Mouse (Mus musculus) kidney, postnatal 25 days (tissue): ENCODE measurements around the gene Gng5.
A peak's percentile ranks its signal among the peaks of the same experiment; 100 is the strongest.

Source experiments
- DNase-seq, 2 experiments: peaks; one replicate each; pipeline ENCODE4 v3.0.0; 2021; ENCODE audit warnings: mixed read lengths in 2 of 2

Gene Gng5

DNA sequence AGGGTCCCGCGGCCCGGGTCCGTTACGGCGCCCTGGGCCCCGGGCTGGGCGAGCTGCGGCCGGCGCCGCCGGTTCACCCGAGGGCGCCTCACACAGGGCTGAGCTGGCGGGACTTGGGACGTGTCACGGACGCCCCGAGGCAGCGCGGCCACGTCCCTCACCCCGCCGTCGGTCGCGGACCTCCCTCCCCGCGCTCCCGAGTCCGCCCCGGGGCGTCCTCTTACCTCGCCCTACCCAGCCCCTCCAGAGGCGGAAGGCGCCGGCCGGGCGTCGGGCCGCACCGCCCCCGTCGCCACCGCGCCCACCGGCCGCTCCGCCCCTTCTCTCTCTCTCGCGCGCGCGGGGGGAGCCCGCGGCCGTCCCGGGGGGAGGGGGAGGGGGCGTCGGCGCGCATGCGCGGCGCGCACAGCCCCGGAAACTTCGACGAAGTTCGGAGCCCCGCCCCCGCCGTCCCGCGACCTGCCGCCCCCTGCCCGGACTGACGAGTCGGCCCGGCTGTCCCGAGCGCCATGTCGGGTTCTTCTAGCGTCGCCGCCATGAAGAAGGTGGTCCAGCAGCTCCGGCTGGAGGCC is at the start of gene Gng5, which contains the start of gene Spata1:
Gene Gng5 (plus strand): TSS at position 377 of the 572 bp plus-strand sequence.
Gene Spata1 (minus strand): TSS at position 323 of the 572 bp plus-strand sequence.
- DNase-seq: peak; percentile 92 to 95

DNA sequence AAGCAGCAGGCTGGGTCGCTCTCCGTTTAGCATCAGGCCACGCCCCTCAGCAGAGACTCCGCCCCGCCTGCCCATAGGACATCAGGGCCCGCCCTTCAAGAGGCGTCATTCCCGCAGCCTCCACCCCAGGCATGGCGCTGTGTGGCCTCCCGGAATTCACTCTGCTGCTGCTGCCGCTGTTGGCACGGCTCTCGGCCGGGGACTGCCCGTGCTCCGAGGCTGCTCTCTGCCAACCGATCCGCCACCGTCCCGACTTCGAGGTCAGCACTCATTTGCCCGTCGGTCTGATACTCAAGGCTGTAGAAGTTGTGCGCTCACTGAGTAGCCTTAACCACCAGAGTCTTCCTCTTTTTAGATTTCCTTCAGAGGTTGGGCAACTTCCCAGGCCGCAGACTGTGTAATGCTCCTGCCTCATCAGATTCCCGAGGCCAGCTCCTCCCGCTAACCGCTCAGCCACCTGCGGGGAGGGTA is 49.2 kb upstream of the Gng5 start:
- peak; percentile 97 to 98 for DNase-seq

DNA sequence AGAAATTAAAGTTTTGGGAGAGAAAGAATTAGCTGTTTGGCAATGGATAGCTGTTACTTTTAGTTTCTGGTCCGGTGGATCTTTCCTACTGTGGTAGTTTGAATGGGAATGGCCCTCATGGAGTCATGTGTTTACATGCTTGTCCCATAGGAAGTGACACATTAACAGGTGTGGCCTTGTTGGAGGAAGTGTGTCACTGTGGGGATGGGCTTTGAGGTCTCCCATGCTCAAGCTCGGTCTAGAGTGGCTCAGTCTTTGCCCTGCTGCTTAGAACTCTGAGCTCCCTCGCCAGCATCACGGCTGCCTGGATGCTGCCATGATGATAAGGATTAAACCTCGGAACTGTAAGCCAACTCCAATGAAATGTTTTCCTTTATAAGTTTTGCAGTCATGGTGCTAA is 48.2 kb upstream of the Gng5 start:
- no peak for DNase-seq

DNA sequence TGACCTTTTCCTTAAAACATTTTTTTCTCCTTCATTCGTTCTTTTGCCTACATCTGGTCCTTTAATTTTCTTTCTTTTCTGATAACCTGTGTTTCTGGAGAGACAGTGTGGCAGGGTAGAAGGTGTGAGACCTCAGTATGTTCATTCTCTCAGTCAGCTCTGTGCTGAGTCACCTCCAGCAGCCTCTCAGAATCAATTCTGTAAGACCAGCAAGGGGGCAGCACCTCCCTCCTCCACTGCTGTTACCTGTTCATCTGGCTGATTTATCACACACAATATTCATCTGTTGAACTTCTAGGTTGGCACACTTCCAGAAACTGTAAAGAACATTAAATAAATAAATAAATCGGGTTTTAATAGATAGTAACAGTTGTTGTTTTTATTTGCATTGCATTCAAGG is 36.7 kb upstream of the Gng5 start:
- DNase-seq: no peak

DNA sequence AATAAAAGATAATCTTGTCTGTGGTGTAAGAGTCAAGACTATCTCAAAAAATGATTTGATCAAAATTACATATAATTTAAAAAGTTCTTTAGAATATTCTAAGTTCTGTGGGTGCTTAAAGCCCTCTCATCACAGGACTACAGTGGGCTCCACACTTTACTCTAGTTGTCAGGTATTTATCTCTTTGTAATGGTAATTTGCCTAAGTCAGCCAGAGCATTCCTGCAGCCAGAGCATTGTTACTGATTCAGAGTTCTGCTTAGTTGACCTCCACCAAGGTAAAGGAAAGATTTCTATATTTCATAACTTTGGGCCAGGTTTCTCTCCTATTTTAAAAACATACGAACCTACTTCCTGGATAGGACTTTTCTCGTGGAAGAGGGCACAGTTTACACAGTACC is 30.4 kb upstream of the Gng5 start:
- no peak for DNase-seq

DNA sequence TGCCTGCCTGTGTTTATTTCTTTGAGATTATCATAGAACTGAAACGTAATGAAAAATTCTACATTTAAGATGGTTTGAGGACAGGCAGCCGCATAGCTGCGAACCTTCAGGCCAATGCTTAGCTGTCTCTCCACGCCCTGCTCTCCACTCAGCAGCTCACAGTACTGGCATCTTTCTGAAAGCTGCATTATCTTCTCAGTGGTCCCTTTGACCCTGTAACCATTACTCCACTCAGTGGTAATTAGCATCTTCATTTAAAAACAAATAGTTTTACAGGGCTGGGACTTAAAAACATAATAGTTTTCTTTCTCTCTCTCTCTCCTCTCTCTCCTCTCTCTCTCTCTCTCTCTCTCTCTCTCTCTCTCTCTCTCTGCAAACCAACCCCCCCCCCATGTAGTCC is 26.9 kb upstream of the Gng5 start:
- DNase-seq: no peak

DNA sequence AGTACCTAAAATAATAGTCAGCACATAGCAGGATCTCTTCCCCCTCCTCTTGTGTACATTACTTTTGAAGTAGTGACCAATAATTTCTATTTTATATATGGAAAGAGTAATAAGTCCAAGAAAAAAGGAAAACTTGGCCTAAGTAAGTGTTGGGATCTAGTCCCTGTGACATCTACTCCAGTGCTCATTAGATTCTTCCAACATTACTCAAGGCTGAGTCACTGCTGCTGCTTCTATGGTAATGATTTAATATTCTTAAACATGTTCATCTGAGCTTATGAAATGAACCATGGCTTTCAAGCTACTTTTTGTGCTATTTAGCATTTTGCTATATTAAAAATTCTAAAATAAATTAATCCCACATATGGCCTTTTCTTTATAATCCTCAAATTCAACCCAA is 25.9 kb upstream of the Gng5 start:
- DNase-seq: no peak

DNA sequence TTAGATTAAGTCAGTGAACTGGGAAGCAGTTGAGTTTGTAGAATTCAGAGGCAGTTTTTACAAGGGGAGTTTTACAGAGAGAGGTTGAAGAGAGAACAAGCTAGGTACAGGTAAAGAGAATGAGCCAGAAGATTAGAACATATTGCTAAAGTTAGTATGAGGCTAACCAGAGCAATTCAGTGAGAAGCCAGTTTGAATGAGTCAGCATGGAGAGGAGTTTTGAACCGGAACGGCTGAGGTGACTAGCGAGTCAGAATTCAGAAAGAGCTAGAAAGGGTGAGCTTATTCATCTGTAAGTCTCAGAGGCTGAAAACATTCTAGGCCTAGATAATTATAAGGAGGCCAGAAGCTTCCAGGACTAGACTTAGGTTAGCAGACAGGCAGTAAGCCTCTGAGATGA is 25.2 kb upstream of the Gng5 start:
- DNase-seq: peak in 1 of 2 experiments; percentile 17

DNA sequence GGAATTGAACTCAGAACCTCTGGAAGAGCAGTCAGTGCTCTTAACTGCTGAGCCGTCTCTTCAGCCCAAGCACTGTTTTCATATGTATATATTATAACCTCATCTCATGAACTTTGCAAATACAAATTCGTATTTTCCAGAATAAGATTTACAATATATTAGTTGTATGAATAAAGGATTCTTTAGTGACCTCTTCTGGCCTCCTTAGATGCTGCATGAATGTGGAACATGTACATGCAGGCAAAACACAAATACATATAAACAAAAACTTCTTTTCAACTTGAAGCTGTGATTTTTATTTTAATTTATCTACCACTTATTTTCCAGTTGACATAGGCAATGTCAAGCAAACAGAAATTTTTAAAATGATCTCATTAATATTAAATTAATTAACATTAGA is 17.6 kb upstream of the Gng5 start:
- DNase-seq: no peak

DNA sequence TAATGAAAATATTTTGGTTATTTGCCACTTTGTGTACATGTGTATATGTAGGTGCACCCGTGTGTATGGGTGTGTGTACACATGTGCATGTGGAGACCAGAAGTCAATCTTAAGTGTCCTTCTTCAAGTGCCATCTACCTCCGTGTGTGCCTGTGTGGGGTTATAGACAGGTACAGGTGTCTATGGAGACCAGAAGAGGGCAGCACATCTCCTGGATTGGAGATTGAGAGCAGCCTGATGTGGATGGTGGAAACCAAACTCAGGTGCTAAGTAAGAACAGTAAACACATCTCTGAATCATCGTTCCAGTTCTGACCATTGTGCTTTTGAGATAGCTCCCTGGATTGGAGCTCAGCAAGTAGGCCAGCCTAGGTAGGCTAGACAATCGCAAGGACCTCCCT is 13.1 kb upstream of the Gng5 start:
- no peak for DNase-seq

DNA sequence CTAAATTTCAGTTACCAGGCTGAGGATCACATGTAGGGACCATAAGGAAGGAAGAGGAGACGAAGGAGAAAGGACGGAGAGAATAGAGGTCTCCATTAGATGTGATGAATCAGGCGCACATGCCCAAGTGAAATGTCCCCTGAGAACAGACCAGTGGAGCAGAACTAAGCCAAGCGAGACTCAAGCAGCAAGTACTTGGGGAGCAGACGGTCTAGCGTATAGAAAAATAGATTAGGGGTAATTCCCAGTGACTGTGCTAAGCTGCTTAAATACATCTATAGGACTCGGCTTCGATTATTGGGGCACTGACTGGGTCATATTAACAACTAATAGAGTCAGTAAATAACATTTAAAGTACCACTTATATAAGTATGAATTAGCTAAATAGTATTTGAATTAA is 4.7 kb upstream of the Gng5 start:
- DNase-seq: no peak

DNA sequence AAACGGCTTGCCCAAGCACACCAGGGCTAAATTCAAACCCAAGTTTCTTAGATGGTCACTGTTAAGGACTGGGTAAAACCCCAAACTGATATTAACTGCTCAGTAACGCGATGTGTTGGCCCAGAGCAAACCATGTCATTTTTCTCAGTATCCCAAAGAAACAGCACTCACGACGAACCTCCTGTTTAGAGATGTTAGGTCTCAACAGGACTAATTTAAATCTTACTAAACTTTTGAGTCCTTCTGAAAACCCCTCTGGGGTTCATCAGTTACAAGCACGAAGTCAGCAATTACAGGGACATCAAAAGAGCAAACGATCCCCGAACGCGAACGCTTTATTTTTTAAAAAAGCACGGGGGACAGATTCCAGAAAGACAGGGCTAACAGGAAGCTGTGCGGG is 618 bp upstream of the Gng5 start:
- DNase-seq: no peak

DNA sequence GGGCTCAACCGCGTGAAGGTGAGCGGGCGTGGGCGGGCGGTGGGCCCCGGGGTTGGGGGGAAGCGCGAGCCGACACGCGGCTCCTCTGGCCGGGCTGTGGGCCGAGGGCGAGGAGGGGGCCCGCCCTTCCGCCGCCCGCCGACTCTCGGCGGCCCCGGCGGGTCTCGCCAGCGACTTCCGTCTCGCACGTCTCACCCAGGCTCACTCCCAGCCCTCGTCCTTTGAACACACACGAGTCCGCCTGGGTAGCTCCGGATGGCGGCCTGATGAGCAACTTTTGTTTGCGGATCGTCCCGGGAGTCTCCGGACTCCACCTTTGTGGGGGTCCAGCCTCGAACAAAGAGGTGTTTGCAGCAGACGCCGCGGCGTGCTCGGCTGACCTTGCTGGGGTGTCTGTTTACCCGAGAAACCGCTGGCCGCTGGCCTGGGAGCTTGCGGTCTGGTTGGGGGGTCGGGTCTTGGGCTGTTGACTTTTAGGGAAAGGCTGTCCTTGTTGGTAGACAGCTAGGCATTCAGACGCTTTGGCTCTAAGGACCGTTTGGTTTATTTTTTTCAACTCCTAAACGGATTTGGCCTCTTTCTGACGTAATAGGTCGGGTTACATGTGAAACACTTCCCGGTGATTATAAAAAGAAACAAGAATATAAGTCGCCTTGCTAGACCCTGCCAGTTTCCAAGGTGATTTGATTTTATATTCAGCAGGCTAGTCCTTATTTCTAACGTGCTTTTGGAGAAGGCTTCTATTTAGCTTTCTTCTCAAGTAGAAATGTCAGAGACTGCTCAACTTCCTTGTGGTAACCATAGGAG is 599 bp downstream of the Gng5 start:
- peak; percentile 54 to 79 for DNase-seq

DNA sequence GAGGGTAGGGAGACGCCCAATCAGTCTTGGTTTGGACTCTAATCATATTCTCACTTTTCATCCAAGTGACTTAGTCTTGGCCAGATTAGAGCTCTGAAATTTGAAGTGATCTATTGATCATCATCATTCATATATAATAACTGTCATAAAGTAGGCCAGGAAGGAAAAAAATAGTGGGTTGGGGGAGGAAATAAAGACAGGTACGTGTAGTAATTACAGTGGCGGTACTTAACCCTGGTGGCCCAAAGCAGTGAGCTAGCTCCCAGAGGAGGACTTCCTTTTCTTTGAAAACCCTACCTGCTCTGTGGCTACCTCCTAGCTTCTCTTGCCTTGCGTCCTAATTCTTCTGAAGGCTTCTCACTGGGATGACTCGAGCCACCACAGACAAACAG is 1.2 kb downstream of the Gng5 start:
- DNase-seq: no peak

DNA sequence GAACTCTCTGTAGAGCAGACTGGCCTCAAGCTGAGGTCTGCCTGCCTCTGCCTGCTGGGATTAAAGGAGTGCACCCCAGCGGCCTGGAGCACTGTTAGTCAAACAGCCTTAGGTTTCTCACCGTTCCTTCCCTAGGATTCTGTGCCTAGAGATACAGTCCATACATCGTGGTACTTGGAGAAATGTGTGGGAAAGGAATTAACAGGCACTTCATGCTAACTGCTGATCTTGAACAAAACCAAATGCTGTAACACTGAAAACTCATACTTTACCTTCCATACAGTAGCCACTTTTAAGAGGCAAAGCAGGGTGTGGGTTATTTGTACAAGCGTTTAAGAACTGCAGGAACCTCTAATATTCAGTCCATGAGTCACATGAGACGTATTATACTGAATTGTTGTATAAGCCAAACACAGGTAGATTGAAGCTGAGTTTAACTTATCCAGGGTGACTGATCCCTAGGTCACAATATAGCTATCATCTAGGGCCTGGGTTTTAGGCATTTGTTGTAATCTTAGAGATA is 2.1 kb downstream of the Gng5 start:
- DNase-seq: no peak

DNA sequence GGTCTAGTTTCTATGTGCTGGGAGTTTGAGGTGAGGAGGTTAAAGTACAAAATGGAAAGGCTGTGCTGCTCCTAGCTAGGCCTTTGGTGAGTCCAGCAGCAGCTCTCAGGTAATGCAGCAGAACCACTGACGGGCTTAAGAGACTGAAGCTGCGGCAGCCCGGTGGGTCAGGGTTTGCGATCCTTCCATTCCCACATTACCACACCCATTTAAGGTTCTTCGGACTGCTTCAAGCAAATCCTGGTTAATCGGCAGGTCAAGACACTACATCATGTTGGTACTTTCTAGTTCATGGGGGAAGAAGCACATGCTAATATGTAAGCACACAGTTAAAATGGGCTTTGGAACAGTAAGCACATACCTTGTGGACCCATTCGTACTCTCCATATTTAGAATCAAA is 7.1 kb downstream of the Gng5 start:
- no peak for DNase-seq

DNA sequence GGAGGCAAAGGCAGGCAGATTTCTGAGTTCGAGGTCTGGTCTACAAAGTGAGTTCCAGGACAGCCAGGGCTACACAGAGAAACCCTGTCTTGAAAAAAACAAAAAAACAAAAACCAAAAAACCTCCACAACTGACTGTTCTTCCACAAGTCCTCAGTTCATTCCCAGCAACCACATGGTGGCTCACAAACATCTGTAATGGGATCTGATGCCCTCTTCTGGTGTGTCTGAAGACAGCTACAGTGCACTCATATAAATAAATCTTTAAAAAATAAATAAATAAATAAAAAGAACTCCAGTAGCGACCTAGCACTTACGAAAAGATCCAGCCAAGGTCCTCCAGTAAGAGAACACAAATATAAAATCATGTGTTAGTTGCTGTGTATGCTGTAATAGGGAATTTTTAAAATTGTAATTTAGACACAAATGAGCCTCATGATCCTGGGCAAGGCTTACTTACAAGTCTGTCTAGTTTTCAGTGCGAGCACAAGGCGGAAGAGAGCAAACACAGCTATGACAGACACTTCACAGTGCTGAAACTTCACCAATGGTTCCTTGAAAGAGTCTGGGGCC is 20.7 kb downstream of the Gng5 start:
- no peak for DNase-seq

DNA sequence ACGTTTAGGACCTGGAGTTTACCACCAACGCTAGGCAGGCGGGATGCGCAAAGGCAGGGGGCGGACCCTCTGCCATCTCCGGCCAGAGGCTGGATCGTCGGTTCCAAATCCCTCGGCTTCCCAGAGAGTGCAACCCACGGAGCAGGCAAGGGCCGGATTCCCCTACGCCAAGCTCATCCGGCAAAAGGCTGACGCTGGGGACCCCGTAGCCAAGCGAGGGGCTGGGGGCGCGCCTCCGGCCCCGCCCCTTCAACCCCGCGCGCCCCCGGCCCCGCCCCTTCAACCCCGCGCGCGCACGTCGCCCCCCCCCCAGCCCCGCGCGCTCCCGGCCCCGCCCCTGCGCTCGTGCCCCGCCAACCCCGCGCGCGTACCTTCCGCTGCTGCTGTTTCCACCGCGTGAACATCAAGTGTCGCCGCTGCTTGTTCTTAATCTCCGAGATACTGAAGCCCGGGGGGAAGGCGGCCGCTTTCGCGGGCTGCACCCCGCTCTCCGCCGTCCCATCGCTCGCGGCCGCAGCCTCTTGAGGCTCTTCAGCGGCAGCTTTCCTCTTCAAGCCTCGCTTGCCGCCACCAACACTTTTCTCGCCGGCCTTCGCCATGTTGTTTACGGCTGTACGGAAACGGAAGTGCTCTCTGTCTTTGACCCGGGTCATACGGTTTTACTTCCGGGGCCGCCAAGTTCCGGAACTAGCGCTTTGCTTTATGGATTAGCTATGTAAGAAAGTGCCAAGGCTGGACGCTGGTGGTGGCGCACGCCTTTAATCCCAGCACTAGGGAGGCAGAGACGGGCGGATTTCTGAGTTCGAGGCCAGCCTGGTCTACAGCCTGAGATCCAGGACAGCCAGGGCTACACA is 21.4 kb downstream of the Gng5 start, which contains the start of gene Rpf1:
Gene Rpf1 (minus strand): TSS at position 632 of the 854 bp plus-strand sequence.
- DNase-seq: peak; percentile 94 to 95

DNA sequence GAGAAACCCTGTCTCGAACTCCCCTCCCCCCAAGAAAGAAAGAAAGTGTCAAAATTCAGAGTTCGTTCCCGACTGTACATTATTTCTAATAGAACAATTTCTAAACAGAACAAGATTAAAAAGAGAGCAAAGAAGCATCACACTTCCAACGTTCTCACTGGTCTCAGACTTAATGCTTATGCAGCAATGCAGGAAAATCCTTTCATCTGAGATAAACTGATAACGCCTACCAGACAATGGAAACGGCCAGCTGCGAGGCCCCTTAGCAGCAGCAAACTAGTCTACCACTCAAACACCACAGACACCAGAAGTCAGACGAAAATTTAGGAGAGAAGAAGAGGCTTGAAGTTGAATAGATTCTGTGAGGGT is 22.0 kb downstream of the Gng5 start:
- DNase-seq: no peak

DNA sequence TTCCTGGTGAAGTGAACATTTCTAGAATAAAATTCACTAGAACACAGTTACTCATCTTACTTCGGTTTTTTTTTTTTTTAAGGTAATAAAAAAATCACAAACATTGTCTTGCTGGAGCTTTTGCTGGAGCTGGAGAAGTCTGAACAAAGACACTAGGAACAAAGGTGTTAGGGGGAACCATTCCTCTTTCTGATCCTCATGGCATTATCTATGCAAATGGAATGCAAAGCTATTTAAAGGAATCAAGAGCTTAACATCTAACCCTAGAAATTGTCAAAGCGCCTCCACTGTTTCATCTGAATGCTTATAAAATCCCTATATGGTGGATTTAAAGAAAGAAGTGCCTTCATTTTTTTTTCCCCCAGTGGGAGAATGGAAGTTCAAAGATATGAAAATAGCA is 28.7 kb downstream of the Gng5 start:
- DNase-seq: no peak

DNA sequence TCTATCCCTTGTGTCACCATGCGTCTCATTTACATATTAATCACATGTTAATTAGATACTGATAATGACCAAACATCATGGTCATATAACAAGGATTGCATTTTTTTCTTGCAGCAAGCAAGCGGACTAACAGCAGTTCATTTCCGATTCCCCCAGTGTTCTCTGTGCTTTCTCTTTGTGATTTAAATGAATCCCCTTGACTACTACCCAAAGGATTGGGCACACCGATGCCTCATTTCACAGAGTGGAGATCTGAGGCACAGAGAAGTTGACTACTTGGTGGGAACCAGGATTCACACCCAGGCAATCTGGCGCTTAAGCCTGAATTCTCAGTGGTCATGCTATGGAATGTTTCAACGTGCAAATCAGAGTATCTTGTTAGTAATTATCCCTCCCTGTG is 35.4 kb downstream of the Gng5 start:
- DNase-seq: no peak

DNA sequence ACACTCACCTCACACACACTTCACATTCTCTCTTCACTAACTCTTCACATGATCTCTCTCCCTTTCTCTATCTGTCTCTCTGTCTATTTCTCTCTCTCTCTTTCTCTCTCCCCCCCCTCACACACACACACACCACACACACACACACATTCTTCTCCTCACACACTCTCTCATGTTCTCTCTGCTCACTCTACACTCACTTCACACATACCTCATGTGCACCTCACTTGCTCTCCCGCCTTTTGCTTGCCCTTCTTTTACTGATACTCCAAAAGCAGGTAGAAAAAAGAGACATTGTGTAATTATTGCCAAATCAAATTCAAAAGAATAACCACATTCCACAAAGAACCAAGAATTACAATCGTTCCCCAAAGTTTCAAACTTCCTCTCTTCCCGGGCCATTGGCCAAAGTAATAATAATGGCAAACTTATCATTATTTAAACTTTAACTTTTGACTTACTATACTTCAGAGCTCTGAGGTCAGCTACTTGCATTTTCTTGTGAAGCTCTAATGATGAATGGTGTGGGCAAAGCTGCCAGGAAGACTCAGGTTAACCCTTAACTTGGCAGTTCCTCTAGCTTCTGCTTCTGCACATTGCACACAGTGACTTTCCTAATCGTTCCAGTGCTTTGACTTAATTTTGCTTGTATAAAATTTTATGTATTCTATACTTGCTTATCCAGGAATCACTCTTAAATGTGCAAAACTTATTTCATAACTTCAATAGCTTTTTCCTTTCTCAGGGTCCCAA is 41.1 kb downstream of the Gng5 start:
- peak in 1 of 2 experiments; percentile 26 for DNase-seq
